Mouse (Mus musculus): ENCODE data around the gene Gpatch8.

The Gpatch8 gene

GRCm38 (mm10) chr11:102435754-102436470, 120.3 kb downstream of the Gpatch8 start:
- no peak for DNase-seq (ENCODE audit: low read depth, low spot score)

GRCm38 (mm10) chr11:102434816-102435705, 121.1 kb downstream of the Gpatch8 start:
- no peak for DNase-seq (ENCODE audit: low read depth, low spot score)

GRCm38 (mm10) chr11:102434406-102434805, 121.8 kb downstream of the Gpatch8 start:
- DNase-seq (ENCODE audit: low read depth, low spot score), result peak; percentile 90

- DNase-seq (ENCODE audit: low read depth, low spot score), result no peak
Observed at GRCm38 (mm10) chr11:102433866-102434265, 122.3 kb downstream of the Gpatch8 start.

- no peak for DNase-seq (ENCODE audit: low read depth, low spot score)
Observed at GRCm38 (mm10) chr11:102432896-102433295, 123.3 kb downstream of the Gpatch8 start.

- DNase-seq (ENCODE audit: low read depth, low spot score), result peak; percentile 66
Observed at GRCm38 (mm10) chr11:102432115-102432843, 123.9 kb downstream of the Gpatch8 start.

GRCm38 (mm10) chr11:102431728-102432114, 124.5 kb downstream of the Gpatch8 start:
- no peak for DNase-seq (ENCODE audit: low read depth, low spot score)

GRCm38 (mm10) chr11:102431018-102431645, 125.1 kb downstream of the Gpatch8 start:
- DNase-seq (ENCODE audit: low read depth, low spot score), result peak; percentile 86

- DNase-seq (ENCODE audit: low read depth, low spot score), result peak; percentile 83
Observed at GRCm38 (mm10) chr11:102430121-102431017, 125.8 kb downstream of the Gpatch8 start, which contains the start of gene Grn. TSS of gene Grn (plus strand) at chr11:102430315.

GRCm38 (mm10) chr11:102429551-102429950, 126.6 kb downstream of the Gpatch8 start:
- DNase-seq (ENCODE audit: low read depth, low spot score), result no peak

GRCm38 (mm10) chr11:102428981-102429540, 127.1 kb downstream of the Gpatch8 start:
- DNase-seq (ENCODE audit: low read depth, low spot score), result peak; percentile 35

Measured in CD4-positive, CD25-positive, alpha-beta regulatory T cell, adult 2 months (primary cell).